Mouse (Mus musculus): ENCODE measurements around the gene Cdk2.

DNA sequence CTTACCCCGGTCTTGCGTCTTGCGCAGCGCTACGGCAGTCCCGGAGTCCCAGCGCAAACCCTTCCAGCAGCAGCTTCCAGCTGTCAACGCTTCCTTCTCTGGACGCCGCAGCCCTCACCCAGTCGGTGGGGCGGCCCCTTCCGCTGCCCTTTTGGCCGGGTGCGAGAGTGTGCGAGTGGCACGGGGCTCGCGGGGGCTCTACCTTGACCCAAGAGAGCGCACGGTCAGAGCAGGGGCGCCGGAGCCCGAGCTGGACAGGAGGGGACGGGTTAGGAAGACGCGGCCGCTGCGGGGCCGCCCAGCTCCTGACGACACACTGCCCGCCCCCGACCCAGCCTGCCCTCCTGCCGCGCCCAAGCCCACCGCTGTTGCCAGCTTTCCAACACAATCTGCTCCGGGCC, 39.0 kb upstream of the Cdk2 start:
- TF ChIP-seq CTCF (IDR thresholded peaks at IDR 0.05; ENCODE audit: low read depth, low read length), result no peak
- TF ChIP-seq POLR2A (IDR thresholded peaks at IDR 0.05; ENCODE audit: extremely low read depth, insufficient read depth, low read length), result peak; percentile 39; the same call in 1 of the 2 replicates

Measured in liver, adult 2 months (tissue).